Mouse (Mus musculus) regulatory T cell (primary cell): ENCODE results near the gene B230104I21Rik.

Experiments used
- in situ Hi-C: fragments of 300-600 bp; cut with MboI, MseI; formaldehyde crosslinking; loops from one replicate; pipeline ENCODE4 v1.15.1; 2025; ENCODE audit warnings: high pct_unique_total_duplicates

The B230104I21Rik gene

GRCm38 (mm10) chr4:154348197-154348786, 12.4 kb downstream of the B230104I21Rik start:
- in situ Hi-C loops: no loop called here

GRCm38 (mm10) chr4:154352246-154352645, 16.3 kb downstream of the B230104I21Rik start:
- in situ Hi-C loops: no loop called here

- in situ Hi-C loops: no loop called here
These were observed 19.5 kb downstream of the B230104I21Rik start for GRCm38 (mm10) chr4:154355408-154355807.

- in situ Hi-C loops: no loop called here
These were observed 22.4 kb downstream of the B230104I21Rik start for GRCm38 (mm10) chr4:154358370-154358769.

GRCm38 (mm10) chr4:154358816-154359215, 22.9 kb downstream of the B230104I21Rik start:
- in situ Hi-C loops: no loop called here

- in situ Hi-C loops: no loop called here
These were observed 23.9 kb downstream of the B230104I21Rik start for GRCm38 (mm10) chr4:154359762-154360300.

- in situ Hi-C loops: no loop called here
These were observed 24.5 kb downstream of the B230104I21Rik start for GRCm38 (mm10) chr4:154360441-154360840.

GRCm38 (mm10) chr4:154360850-154361249, 24.9 kb downstream of the B230104I21Rik start:
- in situ Hi-C loops: no loop called here

GRCm38 (mm10) chr4:154364752-154365151, 28.8 kb downstream of the B230104I21Rik start:
- in situ Hi-C loops: no loop called here

- in situ Hi-C loops: no loop called here
These were observed 30.9 kb downstream of the B230104I21Rik start for GRCm38 (mm10) chr4:154366836-154367235.

- in situ Hi-C loops: no loop called here
These were observed 33.2 kb downstream of the B230104I21Rik start for GRCm38 (mm10) chr4:154369089-154369488.

GRCm38 (mm10) chr4:154370841-154371240, 34.9 kb downstream of the B230104I21Rik start:
- in situ Hi-C loops: no loop called here

- in situ Hi-C loops: no loop called here
These were observed 35.8 kb downstream of the B230104I21Rik start for GRCm38 (mm10) chr4:154371542-154372247.

GRCm38 (mm10) chr4:154375939-154376625, 40.2 kb downstream of the B230104I21Rik start:
- in situ Hi-C loops: no loop called here

- in situ Hi-C loops: no loop called here
These were observed 42.9 kb downstream of the B230104I21Rik start for GRCm38 (mm10) chr4:154378876-154379275.

- in situ Hi-C loops: no loop called here
These were observed 49.3 kb downstream of the B230104I21Rik start for GRCm38 (mm10) chr4:154385208-154385607.

GRCm38 (mm10) chr4:154385918-154386317, 50.0 kb downstream of the B230104I21Rik start:
- in situ Hi-C loops: no loop called here

- in situ Hi-C loops: no loop called here
These were observed 50.9 kb downstream of the B230104I21Rik start for GRCm38 (mm10) chr4:154386810-154387209.

- in situ Hi-C loops: no loop called here
These were observed 53.7 kb downstream of the B230104I21Rik start for GRCm38 (mm10) chr4:154389641-154390040.

- in situ Hi-C loops: no loop called here
These were observed 54.6 kb downstream of the B230104I21Rik start for GRCm38 (mm10) chr4:154390333-154391080.

GRCm38 (mm10) chr4:154392641-154393040, 56.7 kb downstream of the B230104I21Rik start:
- in situ Hi-C loops: no loop called here
